Mouse (Mus musculus): Measurements from ENCODE around the gene Phldb3.

DNA sequence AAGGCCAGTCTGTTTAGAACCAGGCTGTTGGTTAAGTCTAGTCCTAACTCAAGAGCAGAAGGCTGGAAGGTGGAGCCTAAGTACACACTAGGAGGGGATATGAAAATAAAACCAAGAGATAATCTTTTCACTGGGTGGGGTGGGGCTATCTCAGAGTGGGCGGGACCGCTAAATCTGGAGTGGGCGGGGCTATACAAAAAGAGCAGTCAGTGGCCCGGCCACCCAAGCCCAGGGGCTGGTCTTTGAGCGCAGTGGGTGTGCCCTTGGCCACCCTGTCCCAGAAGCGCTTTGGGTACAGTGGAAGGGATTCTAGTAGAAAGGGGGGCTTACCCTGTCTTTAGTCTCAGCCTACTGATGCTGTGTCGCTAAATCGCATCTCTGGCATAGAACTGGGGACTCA lies 23.7 kb upstream of the Phldb3 start:
- TF ChIP-seq CTCF (IDR thresholded peaks at IDR 0.05) (no peak), EP300 (IDR thresholded peaks at IDR 0.05) (no peak)

Data from lung, postnatal 0 days (tissue).